Mouse (Mus musculus) thymus, postnatal 25 days (tissue): ENCODE data around the gene Gxylt2.

ENCODE experiments used
- DNase-seq: peaks from one replicate; pipeline ENCODE4 v3.0.0; 2022

The Gxylt2 gene

DNA sequence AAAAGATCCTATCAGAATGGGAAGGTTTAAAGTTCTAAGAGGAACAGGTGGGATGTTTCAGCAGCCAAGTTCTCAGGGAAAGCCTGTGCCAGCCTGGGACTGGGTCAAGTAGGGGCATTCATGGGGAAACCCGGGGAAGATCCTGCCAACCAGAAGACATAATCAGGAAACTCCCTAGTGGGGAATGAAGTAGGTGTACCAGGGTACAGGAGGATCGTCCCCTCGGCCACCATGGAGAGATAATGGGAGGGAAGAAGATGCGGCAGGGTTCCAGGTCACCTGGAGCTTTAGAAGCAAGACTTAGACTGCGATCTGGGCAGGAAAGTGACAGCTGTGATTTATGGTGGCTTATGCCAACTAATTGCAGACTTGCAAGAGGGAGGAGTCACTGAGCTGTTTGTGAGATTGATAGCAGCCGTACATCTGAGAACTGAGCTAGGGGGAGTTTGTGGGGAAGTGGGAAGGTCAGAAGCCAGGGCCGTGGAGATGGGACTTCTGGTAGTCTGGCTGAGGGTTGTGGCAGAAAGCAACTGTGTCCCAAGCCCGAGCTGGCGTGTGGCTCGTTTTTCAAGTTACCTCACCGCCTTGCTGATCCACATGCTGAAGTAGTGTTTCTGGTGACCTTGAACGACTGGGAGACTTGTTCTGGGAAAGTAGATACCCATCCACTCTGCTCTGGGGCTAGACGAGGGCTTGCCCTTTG is 98.0 kb downstream of the Gxylt2 start:
- DNase-seq = no peak

DNA sequence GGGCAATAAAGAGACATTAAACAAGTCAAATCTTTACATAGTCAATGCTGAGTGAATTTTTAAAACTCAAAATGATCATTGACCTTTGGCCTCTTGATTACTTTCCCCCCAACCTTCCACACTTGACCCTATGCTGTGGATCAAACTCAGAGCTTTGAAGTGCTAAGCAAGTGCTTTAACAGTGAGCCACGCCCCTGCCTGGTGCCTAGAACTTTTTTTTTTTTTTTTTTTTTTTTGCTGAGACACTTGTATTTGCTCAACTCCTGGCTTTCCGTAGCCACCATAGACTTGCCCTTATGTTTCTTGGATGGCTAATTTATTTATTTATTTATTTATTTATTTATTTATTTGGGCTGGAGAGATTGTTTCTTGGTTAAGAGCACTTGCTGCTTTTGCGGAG is 98.7 kb downstream of the Gxylt2 start:
- no peak for DNase-seq

DNA sequence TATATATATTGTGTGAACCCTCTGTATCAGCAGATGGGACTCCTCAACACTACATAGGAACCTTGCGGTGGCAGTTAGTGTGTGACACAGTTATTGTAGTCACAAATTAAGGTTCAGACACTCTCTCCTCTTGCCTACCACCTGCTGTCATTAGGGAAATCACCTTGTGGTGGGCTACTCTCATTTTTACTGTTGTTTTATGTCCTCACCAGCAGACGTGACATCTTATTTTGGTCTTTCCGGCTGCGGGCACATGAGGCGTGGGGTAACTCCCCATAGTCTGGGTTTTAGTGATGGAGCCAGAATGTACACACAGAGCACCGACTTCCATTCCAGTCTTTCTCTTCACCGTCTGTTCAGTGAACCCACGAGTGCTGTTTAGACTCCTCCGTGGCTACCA is 102.7 kb downstream of the Gxylt2 start:
- no peak for DNase-seq

DNA sequence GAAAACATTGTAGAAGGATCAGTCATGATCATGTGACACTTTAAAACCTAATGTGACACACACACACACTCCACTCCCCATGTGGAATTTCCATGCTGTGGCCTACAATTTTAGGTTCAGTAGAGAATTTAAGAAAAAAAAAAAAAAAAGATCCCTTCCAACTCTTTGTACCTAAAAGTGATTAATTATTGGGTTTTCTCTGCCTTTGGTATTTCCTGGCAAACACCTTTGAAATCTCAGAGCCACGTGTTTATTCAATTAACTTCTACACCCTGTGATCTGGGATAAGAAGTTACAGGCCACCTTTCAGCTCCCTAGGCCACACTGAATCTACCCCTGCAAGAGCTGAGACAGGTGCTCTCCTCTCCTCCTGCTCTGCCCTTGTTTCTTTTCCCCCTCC is 103.2 kb downstream of the Gxylt2 start:
- DNase-seq = no peak

DNA sequence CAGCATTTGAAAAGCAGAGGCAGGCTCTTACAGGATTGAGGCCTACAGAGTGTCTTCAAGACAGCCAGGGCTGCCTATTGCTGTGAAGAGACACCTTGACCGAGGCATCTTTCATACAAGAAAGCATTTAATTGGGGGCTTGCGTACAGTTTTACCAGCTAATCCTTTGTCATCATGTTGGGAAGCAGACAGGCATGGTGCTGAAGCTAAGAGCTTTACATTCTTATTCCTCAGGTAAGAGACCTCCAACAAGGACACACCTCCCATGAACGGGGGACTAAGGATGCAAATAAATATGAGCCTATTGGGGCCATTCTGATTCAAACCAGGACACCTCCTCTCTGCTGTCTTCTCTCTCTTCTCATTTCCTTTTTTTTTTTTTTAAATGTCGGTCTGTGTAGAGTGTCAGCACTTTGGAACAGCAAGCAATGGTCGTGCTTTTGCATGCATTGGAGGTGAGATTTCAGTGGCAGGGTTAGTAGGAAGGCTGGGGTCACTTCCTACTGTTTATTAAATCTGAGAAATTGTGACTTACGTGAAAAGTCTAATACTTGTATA is 103.8 kb downstream of the Gxylt2 start:
- DNase-seq = no peak

DNA sequence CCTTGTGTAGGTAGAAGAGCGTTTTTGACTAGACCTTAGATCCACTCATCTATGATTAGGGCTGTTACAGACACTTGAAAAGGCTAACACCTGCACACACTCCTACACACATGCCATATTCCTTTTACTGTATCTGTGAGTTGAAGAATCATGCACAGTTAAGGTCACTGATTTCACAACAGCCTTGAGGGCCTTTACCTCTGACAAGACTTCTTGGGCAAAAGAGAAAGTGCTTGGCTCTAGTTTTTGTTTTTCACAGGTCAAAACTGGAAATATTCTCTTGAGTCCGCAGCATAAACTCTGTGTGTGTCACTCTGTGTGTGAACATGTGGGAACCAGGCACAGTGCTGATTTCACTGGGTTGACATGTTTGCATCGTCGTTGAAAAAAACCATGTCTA is 105.6 kb downstream of the Gxylt2 start:
- no peak for DNase-seq

DNA sequence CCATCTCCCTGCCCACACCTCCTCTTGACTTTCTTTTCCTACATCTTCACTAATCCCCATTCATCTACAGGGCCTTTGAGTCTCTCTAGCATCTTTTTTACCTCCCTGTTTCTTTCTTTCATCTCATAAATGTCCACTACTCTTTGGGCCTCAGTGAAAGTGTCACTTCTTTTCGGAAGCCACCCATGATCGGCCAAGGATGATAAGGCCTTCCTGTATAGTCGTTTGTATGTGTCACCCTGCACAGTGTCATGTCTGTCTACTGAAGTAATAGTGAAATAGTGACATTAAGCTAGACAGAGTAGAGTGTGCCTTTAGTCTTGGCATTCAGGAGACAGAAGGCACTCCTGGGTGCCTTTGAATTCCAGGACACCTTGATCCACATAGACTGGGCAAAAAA is 107.2 kb downstream of the Gxylt2 start:
- DNase-seq = no peak

DNA sequence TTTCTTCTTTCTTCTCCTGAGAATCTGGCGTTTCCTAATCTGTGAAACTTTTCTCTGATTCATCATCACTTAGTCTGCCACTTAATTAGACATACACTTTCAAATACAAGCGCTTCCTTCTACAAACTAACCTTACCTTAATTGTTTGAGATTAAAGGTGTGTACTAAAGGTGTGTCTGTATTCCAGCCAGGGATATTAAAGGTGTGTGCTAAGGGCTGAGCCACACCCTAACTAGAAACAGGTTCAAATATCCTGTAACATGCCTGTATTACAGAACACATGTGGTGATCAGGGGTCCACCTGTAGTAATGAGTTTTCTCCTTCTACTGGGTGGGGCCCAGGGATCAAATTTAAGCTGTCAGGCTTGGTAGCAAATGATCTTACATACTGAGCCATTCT is 116.8 kb downstream of the Gxylt2 start:
- no peak for DNase-seq

DNA sequence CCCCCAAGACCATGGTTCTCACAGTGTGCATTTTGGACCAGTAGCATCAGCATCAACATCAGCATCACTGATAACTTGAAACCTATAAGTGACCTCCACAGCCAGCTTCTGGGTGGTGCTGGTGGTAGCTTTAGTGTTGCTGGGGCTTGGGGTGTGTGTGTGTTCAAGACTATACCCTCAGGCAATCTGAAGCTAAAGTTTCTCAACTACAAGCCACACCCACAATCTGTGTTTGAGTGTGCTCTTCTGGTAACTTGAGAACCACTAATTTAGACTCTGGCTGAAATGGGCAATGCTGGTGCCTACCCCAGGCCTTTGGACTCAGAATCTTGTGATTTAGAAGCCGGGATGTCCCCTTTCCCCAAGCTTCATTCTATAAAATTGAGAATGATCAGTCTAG is 118.8 kb downstream of the Gxylt2 start:
- DNase-seq = no peak

DNA sequence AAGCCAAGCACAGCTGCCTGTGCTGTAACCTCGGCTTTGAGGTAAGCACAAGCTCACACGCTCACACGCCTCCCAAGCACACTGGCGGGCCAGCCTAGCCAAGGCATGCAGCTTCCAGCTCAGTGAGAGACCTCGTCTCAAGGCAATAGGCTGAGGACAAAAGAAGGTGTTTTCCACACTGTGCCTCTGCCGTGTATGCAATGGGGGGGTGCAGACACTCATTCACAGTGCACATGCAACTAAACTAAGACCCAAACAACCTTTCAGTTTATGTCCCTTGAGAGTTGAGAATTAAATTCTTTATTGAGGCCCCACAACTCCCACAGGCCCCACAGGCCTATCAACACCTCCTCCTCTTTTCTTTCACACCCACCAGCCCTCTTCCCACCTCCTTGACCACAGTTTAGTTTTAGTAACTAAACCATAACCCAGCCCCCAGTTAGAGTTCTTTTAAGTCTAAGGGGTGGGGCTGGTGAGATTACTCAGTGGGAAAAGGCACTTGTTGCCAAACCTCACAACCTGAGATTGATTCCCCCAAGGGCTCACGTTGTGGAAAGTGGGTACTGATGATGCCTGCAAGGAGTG is 119.9 kb downstream of the Gxylt2 start:
- no peak for DNase-seq

DNA sequence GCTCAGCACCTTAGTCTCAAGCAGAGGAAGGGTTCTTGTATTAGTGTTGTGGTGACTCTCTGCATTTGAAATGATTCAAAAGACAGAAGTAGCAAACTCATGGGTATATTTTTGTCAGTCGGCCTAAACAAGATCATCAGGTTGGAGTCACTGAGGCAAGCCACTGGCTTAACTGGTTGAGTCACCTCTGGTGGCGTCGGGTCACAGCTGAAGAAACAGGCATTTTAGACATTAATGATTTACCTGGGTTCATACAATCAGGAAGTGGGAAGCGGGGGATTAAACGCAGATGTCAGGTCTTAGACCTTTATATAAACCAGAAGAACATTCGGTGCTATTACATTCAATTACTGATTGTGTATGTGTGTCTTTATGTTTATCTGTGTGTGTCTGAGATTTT is 121.5 kb downstream of the Gxylt2 start:
- DNase-seq = no peak

DNA sequence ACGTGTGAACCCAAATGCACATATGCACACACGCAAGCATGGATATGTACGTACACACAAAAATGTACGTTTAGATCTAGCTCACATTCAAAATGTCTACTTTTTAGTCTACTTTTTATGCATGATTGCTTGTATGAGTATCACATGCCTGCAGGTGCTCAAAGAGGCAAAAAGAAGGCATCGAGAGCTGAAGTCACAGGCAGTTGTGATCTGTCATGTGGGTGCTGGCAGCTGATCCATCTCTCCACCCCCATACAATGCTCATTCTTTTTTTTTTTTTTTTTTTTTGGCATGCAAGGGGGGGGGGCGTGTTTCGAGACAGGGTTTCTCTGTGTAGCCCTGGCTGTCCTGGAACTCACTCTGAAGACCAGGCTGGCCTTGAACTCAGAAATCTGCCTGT is 124.0 kb downstream of the Gxylt2 start:
- DNase-seq = no peak

DNA sequence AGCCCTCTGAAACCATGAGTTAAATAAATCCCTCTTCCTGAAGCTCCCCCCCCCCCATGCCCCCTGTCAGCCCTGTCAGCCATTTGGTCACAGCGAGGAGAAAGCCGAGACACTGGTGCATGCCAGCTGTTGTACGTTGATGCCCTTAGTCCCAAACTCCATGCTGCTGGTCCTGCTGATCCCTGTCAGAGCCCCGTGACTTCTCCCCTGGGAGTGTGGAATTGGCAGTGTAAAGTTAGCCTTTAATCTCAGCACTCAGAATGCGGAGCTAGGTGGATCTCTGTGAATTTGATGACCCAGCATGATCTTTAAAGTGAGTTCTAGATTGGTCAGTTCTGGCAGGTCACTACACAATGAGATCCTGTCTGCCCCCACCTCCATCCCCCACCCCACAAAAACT is 125.2 kb downstream of the Gxylt2 start:
- DNase-seq = no peak

DNA sequence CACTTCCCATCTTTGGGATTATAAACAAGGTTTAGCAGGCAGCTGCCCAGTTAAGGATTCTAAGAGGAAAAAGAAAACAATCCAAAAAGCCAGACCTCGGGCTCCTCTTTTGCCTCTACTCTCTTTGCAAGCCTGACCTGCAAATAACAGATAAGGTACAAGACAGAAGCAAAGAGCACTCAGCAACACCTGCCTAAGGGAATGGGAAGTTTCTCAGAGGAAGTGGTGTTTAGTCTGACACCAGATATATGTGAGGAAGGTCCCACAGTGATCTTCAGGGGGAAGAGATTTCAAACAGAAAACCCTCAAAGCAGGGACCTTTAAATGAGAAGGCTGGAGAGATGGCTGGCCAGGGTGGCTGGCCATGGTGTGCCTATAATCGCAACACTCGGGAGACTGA is 126.7 kb downstream of the Gxylt2 start:
- DNase-seq = no peak

DNA sequence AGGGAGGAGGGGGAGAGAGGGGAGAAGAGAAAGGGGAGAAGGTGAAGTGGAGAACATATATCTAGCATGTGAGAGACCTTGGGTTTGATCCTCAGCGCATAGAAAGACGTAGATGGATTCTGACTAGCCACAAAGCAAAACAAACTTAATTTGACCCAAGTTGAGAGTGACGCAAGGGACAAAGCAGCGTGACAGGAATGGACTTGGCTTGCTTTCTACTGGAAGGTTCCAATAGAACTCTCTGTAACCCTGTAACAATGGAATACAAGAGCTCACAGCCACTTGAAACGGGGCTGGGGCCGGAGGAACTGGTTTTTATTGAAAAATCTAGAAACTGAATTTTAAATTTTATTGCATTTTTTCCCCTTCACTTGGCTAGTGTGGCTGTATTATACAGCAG is 127.2 kb downstream of the Gxylt2 start:
- no peak for DNase-seq

DNA sequence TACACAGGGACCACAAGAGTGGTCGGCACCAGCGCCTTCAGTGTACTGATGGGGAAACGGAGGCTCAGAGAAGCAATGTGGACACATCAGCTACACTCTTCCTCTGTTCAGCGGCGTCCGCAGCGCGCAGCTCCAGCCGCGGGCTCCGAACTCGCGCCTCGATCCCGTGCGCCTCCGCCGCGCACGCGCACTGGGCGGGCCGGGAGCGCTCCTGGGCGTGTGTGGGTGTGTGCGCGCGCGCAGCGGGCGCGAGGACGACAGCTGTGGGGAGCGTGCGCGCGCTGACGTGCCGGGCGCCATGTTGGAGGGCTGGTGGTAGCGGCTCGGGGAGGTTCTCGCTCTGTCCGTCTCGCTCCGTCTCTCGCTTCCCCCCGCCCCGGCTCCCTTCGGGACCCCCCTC is 128.8 kb downstream of the Gxylt2 start, which contains the start of gene Ppp4r2:
Ppp4r2 (plus strand) TSS at position 268 of the 400 bp plus-strand sequence.
- DNase-seq = peak; percentile 93

DNA sequence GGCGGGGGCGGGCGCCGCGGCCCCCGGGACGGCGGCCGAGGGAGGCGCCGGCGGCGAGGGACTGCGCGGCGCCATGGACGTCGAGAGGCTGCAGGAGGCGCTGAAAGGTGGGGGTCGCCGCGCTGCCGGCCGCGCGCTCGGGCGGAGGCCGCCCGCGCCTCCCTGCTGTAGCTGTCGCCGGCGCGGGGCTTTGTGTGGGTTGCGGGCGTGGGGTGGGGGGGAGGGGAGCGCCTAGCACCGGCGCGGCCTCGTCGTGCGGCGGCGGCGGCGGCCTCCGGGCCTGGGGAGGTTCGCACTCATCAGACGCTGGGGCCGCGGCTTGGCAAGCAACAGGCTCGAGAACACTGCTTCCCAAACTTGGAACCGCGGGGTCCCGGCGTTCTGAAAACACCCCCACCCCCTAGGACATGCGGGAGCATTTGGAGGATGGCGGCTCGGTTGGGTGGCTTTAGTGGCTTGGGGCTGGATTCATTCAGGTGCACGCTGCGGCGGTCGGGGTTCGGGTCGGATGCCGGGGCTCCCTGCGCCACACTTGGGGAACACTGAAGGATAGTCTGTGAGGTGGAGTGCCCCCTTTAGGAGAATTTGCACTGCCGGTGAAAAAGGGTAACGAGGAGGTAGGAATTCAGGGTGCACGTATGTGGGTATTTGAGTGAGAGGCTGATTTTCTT is 129.4 kb downstream of the Gxylt2 start:
- DNase-seq = peak; percentile 79

DNA sequence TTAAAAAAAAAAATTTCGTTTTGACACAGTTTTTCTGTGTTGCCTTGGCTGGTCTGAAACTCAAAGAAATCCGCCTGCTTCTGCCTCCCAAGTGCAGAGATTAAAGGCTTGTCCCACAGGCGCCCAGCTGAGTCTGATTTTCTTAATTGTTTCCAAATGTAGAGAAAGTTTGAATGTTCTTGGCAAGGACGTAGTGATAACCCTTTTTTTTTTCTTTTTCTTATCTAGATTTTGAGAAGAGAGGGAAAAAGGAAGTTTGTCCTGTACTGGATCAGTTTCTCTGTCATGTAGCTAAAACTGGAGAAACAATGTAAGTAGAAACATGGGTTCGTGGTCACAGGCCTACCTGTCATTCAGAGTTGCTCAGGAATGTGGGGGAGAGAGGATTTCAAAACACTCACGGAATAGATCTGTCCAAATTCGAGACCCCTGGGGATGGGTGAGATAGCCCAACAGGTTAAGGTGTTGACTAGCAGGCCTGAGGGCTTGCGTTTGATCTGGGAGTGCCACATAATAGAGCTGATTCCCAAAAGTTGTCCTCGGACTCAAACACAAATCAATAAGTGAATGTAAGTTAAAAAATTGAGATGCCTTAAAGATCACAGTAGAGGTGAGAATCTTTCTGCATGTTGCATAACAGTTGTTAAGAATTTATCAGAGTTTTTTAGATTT is 130.1 kb downstream of the Gxylt2 start:
- no peak for DNase-seq

DNA sequence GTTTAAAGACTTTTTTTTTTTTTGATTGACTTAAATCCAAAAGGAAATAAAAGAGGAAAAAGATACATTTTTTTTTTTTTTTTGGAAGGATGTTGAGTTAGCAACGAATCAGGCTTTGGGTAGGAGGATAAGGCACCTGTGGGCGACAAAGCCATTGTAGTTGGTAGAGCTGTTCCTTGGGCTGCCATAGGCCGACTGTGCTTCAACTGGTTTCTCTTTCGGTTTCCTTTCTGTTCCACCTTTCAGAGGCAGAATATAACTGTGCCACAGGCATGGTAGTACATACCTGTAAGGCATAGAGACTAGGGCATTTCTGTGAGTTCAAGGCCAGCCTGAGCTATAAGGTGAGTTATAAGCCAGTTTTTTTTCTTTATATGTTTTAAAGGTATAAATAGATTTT is 140.5 kb downstream of the Gxylt2 start:
- DNase-seq = no peak

DNA sequence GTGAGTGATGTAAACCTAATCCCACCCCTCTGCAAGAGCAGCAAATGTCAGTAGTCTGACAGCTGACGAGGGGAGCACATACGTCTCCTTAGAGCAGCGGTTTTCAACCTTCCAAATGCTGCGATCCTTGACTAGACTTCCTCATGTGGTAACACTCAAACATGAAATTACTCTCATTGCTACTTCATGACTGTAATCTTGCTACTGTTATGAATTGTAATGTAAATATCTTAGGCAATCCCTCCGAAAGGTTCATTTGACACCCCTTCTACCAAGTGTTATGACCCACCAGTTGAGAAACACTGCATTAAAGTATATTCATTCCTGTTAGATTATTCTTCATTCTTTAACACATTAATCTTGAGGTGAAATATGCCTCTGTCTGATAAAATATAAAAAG is 142.7 kb downstream of the Gxylt2 start:
- DNase-seq = no peak

DNA sequence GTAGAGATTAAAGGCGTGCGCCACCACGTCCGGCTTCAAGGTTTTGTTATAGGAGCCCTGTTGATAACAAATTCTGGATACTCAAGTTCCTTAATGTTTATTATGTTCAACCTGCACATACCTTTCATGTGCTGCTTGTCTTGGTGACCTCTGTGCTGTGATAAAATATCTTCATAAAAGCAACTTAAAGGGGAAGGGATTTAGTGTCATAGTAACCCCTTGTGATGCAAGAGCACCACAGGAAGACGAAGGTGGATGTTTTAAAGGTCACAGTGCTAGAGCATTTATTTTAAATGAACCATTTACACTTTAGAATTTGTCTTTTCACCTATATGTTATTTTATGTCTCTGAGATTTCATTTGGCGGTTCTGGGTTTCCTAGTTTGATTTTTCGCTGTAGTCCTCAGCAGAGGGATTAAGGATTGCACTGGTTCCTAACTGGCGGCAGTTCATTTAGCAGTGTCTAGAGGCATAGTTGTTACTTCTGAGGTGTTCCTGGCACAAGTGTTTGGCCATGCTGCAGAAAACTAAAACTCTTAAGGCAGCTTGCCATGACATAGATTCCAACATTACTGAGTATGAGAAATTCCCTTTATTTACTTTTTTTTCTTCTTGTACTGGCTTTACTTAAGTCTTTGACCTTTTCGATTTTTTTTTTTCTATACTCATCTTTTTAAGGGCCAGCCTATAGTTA is 144.3 kb downstream of the Gxylt2 start:
- no peak for DNase-seq

DNA sequence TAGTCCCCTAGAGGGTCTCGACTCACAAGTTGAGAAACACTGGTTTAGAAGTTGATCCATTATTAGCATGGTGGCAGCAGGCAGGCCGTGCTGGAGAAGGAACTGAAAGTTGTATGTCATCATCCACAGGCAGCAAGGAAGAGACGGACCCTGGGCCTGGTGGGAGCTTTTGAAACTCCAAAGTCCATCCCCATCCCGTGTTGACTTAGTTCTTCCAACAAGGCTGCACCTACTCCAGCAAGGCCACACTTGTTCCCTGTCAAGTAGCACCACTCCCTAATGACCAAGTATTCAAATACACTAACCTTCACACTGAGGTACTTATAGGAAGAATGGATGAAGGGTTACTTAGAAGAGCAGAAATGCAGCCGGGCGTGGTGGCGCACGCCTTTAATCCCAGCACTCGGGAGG is 146.1 kb downstream of the Gxylt2 start:
- DNase-seq = no peak

DNA sequence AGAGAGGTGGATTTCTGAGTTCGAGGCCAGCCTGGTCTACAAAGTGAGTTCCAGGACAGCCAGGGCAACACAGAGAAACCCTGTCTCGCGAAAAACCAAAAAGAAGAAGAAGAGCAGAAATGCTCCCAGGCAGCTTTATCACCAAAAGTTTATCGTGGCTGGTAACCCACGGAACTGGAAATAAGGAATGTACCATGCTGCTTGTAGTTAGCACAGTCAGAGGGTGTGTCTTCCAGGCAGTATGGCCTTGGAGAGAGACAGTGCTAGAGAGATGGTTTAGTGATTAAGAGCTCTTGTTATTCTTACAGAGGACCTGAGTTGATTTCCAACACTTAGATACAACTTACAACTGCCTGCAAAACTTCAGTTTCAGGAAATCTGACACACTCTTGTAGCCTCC is 146.5 kb downstream of the Gxylt2 start:
- DNase-seq = no peak
